8 mouse cellular contexts compared by ENCODE assay signal in the genomic region with DNA sequence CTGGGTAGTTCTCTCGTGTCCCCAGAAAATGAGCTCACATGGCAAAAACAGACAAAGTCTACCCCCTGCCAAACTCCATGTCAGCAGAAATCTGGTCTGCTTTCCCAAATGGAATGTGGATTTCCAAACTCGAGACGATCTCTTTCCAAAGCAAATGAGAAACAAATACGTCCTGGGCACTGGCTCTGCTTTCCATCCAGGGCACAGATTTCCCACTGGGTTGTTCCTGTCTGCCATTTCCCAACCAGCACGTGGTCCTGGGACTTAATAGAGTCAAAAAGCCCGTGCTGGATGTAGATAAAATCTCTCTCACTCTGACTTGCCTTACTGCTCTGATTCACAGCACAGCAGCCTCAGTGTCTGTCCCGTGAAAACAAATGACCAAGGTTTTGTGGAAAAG.
A peak's percentile ranks its signal among the peaks of the same experiment; 100 is the strongest.
DNase-seq lines count a peak whose midpoint lies in the region; ATAC-seq and TF ChIP-seq lines count a peak whose summit lies in the region.

No protein-coding gene starts in this region.

- no peaks in the 10 kb centered on the region for H3K4me1 ChIP-seq in heart, postnatal 0 days (ENCODE audit: control insufficient read depth, insufficient read depth)
- peaks cover 7% of the 10 kb centered on the region for H3K4me1 ChIP-seq in testis, adult 2 months (ENCODE audit: control insufficient read depth, insufficient read depth, low read length)
- H3K4me1 ChIP-seq in embryonic fibroblast, embryonic 13.5 days (ENCODE audit: control insufficient read depth, insufficient read depth, low read length), result no peaks in the 10 kb centered on the region

- intact Hi-C loops in heart, postnatal 36 days (cut with DNase I), result no loop called here

- H3K9me3 ChIP-seq in heart, postnatal 0 days (replicated peaks; ENCODE audit: control insufficient read depth, low read length), result no peaks in the 10 kb centered on the region

- no peak for TF ChIP-seq CTCF in heart, postnatal 0 days (IDR thresholded peaks at IDR 0.05; ENCODE audit: low read depth)
- no peak for TF ChIP-seq CTCF in testis, adult 2 months (IDR thresholded peaks at IDR 0.05; ENCODE audit: control insufficient read depth, insufficient read depth, insufficient replicate concordance, low read depth, low read length)
- no peak for TF ChIP-seq CTCF in embryonic fibroblast, embryonic 13.5 days (IDR thresholded peaks at IDR 0.05; ENCODE audit: borderline replicate concordance, insufficient read depth, low read length)

- DNase-seq in heart, postnatal 0 days (ENCODE audit: low spot score), result peak; percentile 4
- DNase-seq in heart, postnatal 36 days, result no peak
- no peak for DNase-seq in testis, postnatal 10 days (ENCODE audit: low spot score)
- DNase-seq in yolk sac, embryonic 10.5 days (ENCODE audit: low spot score), result peak; percentile 4
- DNase-seq in thymus, postnatal 14 days, result no peak
- DNase-seq in right cerebral cortex, postnatal 4 days, result no peak

- no peaks in the 10 kb centered on the region for H3K36me3 ChIP-seq in heart, postnatal 0 days (replicated peaks; ENCODE audit: control insufficient read depth, insufficient read depth, low read length)
- H3K36me3 ChIP-seq in testis, adult 2 months (ENCODE audit: control insufficient read depth, insufficient read depth, low read length), result no peaks in the 10 kb centered on the region

- TF ChIP-seq EP300 in heart, postnatal 0 days (IDR thresholded peaks at IDR 0.05; ENCODE audit: low read depth), result no peak

- H3K9ac ChIP-seq in heart, postnatal 0 days (replicated peaks; ENCODE audit: low read depth, low read length), result no peak overlapping the region

- no peak overlapping the region for H3K4me3 ChIP-seq in heart, postnatal 0 days (ENCODE audit: low read depth, low read length)
- H3K4me3 ChIP-seq in testis, adult 2 months (ENCODE audit: control insufficient read depth, low read depth, low read length), result peak overlapping the region; percentile 42
- no peak overlapping the region for H3K4me3 ChIP-seq in embryonic fibroblast, embryonic 13.5 days (ENCODE audit: insufficient read depth, low read length)

- H3K4me2 ChIP-seq in heart, postnatal 0 days (ENCODE audit: low read depth, low read length), result no peak overlapping the region

- ATAC-seq in heart, postnatal 0 days (ENCODE audit: insufficient read depth, low read depth), result no peak

- no peak overlapping the region for H3K27ac ChIP-seq in heart, postnatal 0 days (ENCODE audit: low read depth)
- H3K27ac ChIP-seq in testis, adult 2 months (ENCODE audit: control insufficient read depth, insufficient read depth, low read depth, low read length), result no peak overlapping the region
- peak overlapping the region; percentile 23 for H3K27ac ChIP-seq in embryonic fibroblast, embryonic 13.5 days (ENCODE audit: insufficient read depth, low read length)

- no peaks in the 10 kb centered on the region for H3K27me3 ChIP-seq in heart, postnatal 0 days (ENCODE audit: control insufficient read depth, insufficient read depth, low read length)
- H3K27me3 ChIP-seq in testis, adult 2 months (ENCODE audit: control insufficient read depth, insufficient read depth, low read length), result no peaks in the 10 kb centered on the region

- no peak for TF ChIP-seq POLR2A in testis, adult 2 months (IDR thresholded peaks at IDR 0.05; ENCODE audit: control insufficient read depth, low read depth, low read length)
- TF ChIP-seq POLR2A in embryonic fibroblast, embryonic 13.5 days (IDR thresholded peaks at IDR 0.05; ENCODE audit: low read depth, low read length), result no peak

- WGBS in heart, postnatal 0 days, result 48% methylated on average over 7 of the region's 7 CpGs

Comparison
In these comparisons a context has a peak if more than half of its experiments do, and no peak if none do; other contexts are left out.
1. DNase-seq: peak in heart, postnatal 0 days (single experiment) and yolk sac, embryonic 10.5 days (single experiment); none in heart, postnatal 36 days (0 of 2), testis, postnatal 10 days (single experiment), thymus, postnatal 14 days (single experiment) and right cerebral cortex, postnatal 4 days (single experiment).